16 mouse cellular contexts compared by ENCODE assay signal in genomic region chr14:72389288-72389687, GRCm38 (mm10).
DNase-seq lines count a peak whose midpoint lies in the region; ATAC-seq and TF ChIP-seq lines count a peak whose summit lies in the region.
"Had no signal": no experiment of that assay in that cellular context is flagged by ENCODE, and none has a peak within 500 bp of the region (broad histone marks: within the 10 kb centered on the region; RNA-seq: fewer than 3 reads in every experiment).

No protein-coding gene starts in this region.

- no peaks in the 10 kb centered on the region for H3K9me3 ChIP-seq in heart, embryonic 11.5 days (replicated peaks; ENCODE audit: control insufficient read depth, low read length)
- no peaks in the 10 kb centered on the region for H3K9me3 ChIP-seq in kidney, postnatal 0 days (replicated peaks; ENCODE audit: low read length)
- H3K9me3 ChIP-seq in embryonic facial prominence, embryonic 10.5 days: no peaks in the 10 kb centered on the region
- H3K9me3 ChIP-seq: embryonic facial prominence, embryonic 12.5 days; liver, embryonic 13.5 days had no signal

- DNase-seq in heart, postnatal 14 days: peak; percentile 9 to 14
- DNase-seq in kidney, postnatal 0 days (ENCODE audit: low spot score): peak; percentile 53
- DNase-seq in kidney, adult 18-20 months: no peak
- peak; percentile 10 for DNase-seq in embryonic facial prominence, embryonic 10.5 days (ENCODE audit: low spot score)
- DNase-seq in kidney, postnatal 4 days: peak; percentile 7 to 35
- DNase-seq in adrenal gland, adult (ENCODE audit: inconsistent age in 2 of 2, low spot score in 1 of 2): no peak
- DNase-seq: B cell, adult 2 months; layer of hippocampus, adult 9-11 months; liver, embryonic 13.5 days; right cerebral cortex, postnatal 25 days; thymus, postnatal 14 days had no signal

- H3K27ac ChIP-seq in heart, embryonic 11.5 days (ENCODE audit: low read depth, low read length): no peak overlapping the region
- H3K27ac ChIP-seq in kidney, postnatal 0 days: no peak overlapping the region
- H3K27ac ChIP-seq in embryonic facial prominence, embryonic 10.5 days (replicated peaks): no peak overlapping the region
- H3K27ac ChIP-seq: embryonic facial prominence, embryonic 12.5 days; liver, embryonic 13.5 days had no signal

- 73% methylated on average over 4 of the region's 4 CpGs for WGBS in heart, embryonic 11.5 days (ENCODE audit: insufficient replicate concordance)
- WGBS in kidney, postnatal 0 days: 48% methylated on average over 4 of the region's 4 CpGs
- 85% methylated on average over 4 of the region's 4 CpGs for WGBS in embryonic facial prominence, embryonic 10.5 days

- no peak for ATAC-seq in heart, embryonic 11.5 days (replicated peaks; ENCODE audit: insufficient number of reproducible peaks, low FRiP score, low TSS enrichment)
- no peak for ATAC-seq in kidney, postnatal 0 days (replicated peaks; ENCODE audit: low FRiP score, low read depth)
- no peak for ATAC-seq in erythroblast, adult 5-6 weeks (replicated peaks; ENCODE audit: low FRiP score, poor library complexity, severe bottlenecking)
- ATAC-seq: Patski had no signal

- H3K27me3 ChIP-seq in heart, embryonic 11.5 days (ENCODE audit: control insufficient read depth, insufficient read depth, low read length): no peaks in the 10 kb centered on the region
- no peaks in the 10 kb centered on the region for H3K27me3 ChIP-seq in kidney, postnatal 0 days (ENCODE audit: insufficient read depth, low read length)
- H3K27me3 ChIP-seq in embryonic facial prominence, embryonic 10.5 days (replicated peaks; ENCODE audit: low read depth, poor library complexity, severe bottlenecking): no peaks in the 10 kb centered on the region
- H3K27me3 ChIP-seq: embryonic facial prominence, embryonic 12.5 days; liver, embryonic 13.5 days; Patski had no signal

- no peak overlapping the region for H3K4me2 ChIP-seq in heart, embryonic 11.5 days
- no peak overlapping the region for H3K4me2 ChIP-seq in kidney, postnatal 0 days (ENCODE audit: low read length)
- H3K4me2 ChIP-seq: embryonic facial prominence, embryonic 12.5 days; liver, embryonic 13.5 days had no signal

- H3K4me1 ChIP-seq in heart, embryonic 11.5 days (ENCODE audit: control insufficient read depth, insufficient read depth, low read length): no peaks in the 10 kb centered on the region
- peaks cover 4% of the 10 kb centered on the region; the same call in 1 of the 2 replicates for H3K4me1 ChIP-seq in kidney, postnatal 0 days (replicated peaks; ENCODE audit: insufficient read depth, low read length)
- H3K4me1 ChIP-seq in embryonic facial prominence, embryonic 10.5 days: peaks cover 14% of the 10 kb centered on the region
- H3K4me1 ChIP-seq: liver, embryonic 13.5 days had no signal

- intact Hi-C loops in heart, postnatal 14 days (cut with DNase I): no loop called here

- H3K36me3 ChIP-seq in heart, embryonic 11.5 days (ENCODE audit: control insufficient read depth, insufficient read depth, low read length): no peaks in the 10 kb centered on the region
- H3K36me3 ChIP-seq in kidney, postnatal 0 days (ENCODE audit: insufficient read depth, low read length): no peaks in the 10 kb centered on the region
- no peaks in the 10 kb centered on the region for H3K36me3 ChIP-seq in embryonic facial prominence, embryonic 10.5 days (replicated peaks)
- H3K36me3 ChIP-seq: embryonic facial prominence, embryonic 12.5 days; liver, embryonic 13.5 days had no signal

- H3K4me3 ChIP-seq in heart, embryonic 11.5 days (ENCODE audit: low read depth, low read length): no peak overlapping the region
- no peak overlapping the region for H3K4me3 ChIP-seq in kidney, postnatal 0 days (replicated peaks; ENCODE audit: low read depth, low read length)
- H3K4me3 ChIP-seq in embryonic facial prominence, embryonic 10.5 days: no peak overlapping the region
- H3K4me3 ChIP-seq: embryonic facial prominence, embryonic 12.5 days; liver, embryonic 13.5 days; megakaryocyte, embryonic 14.5 days had no signal

- no peak for TF ChIP-seq CTCF in kidney, postnatal 0 days (IDR thresholded peaks at IDR 0.05; ENCODE audit: low read depth)

- no peak overlapping the region for H3K9ac ChIP-seq in heart, embryonic 11.5 days (ENCODE audit: low read depth, low read length)
- no peak overlapping the region for H3K9ac ChIP-seq in kidney, postnatal 0 days (ENCODE audit: low read depth, low read length)
- H3K9ac ChIP-seq: embryonic facial prominence, embryonic 12.5 days; liver, embryonic 13.5 days had no signal

Comparison
In these comparisons a context has a peak if more than half of its experiments do, and no peak if none do; other contexts are left out.
1. DNase-seq: peak in heart, postnatal 14 days (2 of 2), kidney, postnatal 0 days (single experiment), embryonic facial prominence, embryonic 10.5 days (single experiment) and kidney, postnatal 4 days (2 of 2); none in kidney, adult 18-20 months (single experiment) and adrenal gland, adult (0 of 2).